Mouse (Mus musculus) brain, embryonic 14.5 days (tissue): ENCODE results near the gene 2410004B18Rik.

Experiments used
- CTCF ChIP-seq: fragments of 200-500 bp; IDR thresholded peaks from 2 replicates; pipeline ENCODE4 v1.5.1; 2012; ENCODE audit warnings: inconsistent platforms, mild to moderate bottlenecking, moderate library complexity, borderline replicate concordance; ENCODE audit not compliant: insufficient read depth, insufficient read length; ENCODE audit errors: extremely low read depth
- POLR2A ChIP-seq: fragments of 200-500 bp; IDR thresholded peaks from 2 replicates; pipeline ENCODE4 v1.6.1; 2012; ENCODE audit warnings: mild to moderate bottlenecking, inconsistent platforms, borderline replicate concordance; ENCODE audit not compliant: poor library complexity, insufficient read depth, insufficient read length, severe bottlenecking; ENCODE audit errors: extremely low read depth

GRCm38 (mm10) chr3:145964018-145964387, 26.2 kb downstream of the 2410004B18Rik start:
- TF ChIP-seq CTCF: no peak
- no peak for TF ChIP-seq POLR2A
